Mouse (Mus musculus) heart, postnatal 10 days (tissue): ENCODE measurements around the gene Grk2. TPM values are rescaled to one million over a fixed set of nuclear protein-coding genes. Genes with fewer than 3 reads are reported as not detected.

ENCODE experiments used
- microRNA-seq, 2 experiments: library from miRNA; unstranded; fragments of <30 nt; microRNA quantifications; one replicate each; pipeline ENCODE4 v1.2.0; 2022
- total RNA-seq, 2 experiments: library from RNA; stranded (reverse); gene quantifications; 2 replicates each; pipeline ENCODE4 v1.2.3; 2021

Gene Grk2
- total RNA-seq, 2 experiments from 2014 or later = 51.4 to 57.2 TPM

Small RNAs within 50 kb of the gene (microRNA-seq; reads per million reads assigned to microRNA genes)
- gene Mir6985 = 0.35 to 0.47 reads per million in 2 experiments

Other genes starting within 250 kb of the Grk2 start
- gene Gstp3, start 246.7 kb downstream of the Grk2 start, total RNA-seq = not detected
- gene Cabp2, start 224.6 kb downstream of the Grk2 start, total RNA-seq = not detected
- gene Cdk2ap2, start 209.0 kb downstream of the Grk2 start, total RNA-seq = 10 to 100 TPM; 21.9 to 26.3 TPM
- 10 to 100 TPM; 30.8 to 32.8 TPM for gene Pitpnm1, start 206.2 kb downstream of the Grk2 start, total RNA-seq
- 10 to 100 TPM; 47.7 to 62.6 TPM for gene Aip, start 180.4 kb downstream of the Grk2 start, total RNA-seq
- gene Gpr152, start 166.4 kb downstream of the Grk2 start, total RNA-seq = not detected
- not detected for gene Cabp4, start 162.2 kb downstream of the Grk2 start, total RNA-seq
- gene Coro1b, start 157.6 kb downstream of the Grk2 start, total RNA-seq = 10 to 100 TPM; 87.2 to 90.7 TPM
- 1 to 10 TPM; 1.6 to 2.2 TPM for gene Ptprcap, start 152.6 kb downstream of the Grk2 start, total RNA-seq
- 10 to 100 TPM; 22.4 to 24.3 TPM for gene Rps6kb2, start 142.9 kb downstream of the Grk2 start, total RNA-seq
- 10 to 100 TPM; 40.2 to 53.6 TPM for gene Carns1, start 130.7 kb downstream of the Grk2 start, total RNA-seq
- gene Tbc1d10c, start 114.9 kb downstream of the Grk2 start, total RNA-seq = 1 to 10 TPM; 2.6 to 2.9 TPM
- gene Ppp1ca, start 114.2 kb downstream of the Grk2 start, total RNA-seq = 100 to 1,000 TPM; 420 to 454 TPM
- gene Rad9a, start 104.6 kb downstream of the Grk2 start, total RNA-seq = 1 to 10 TPM; 6.0 to 8.6 TPM
- 1 to 10 TPM; 1.6 to 2.5 TPM for gene Clcf1, start 92.0 kb downstream of the Grk2 start, total RNA-seq
- gene AC109138.7, start 91.9 kb downstream of the Grk2 start, total RNA-seq = not detected
- gene Pold4, start 74.3 kb downstream of the Grk2 start, total RNA-seq = 10 to 100 TPM; 10.7 to 13.5 TPM
- gene Ssh3, start 37.0 kb downstream of the Grk2 start, total RNA-seq = 10 to 100 TPM in 1 of 2 experiments, 1 to 10 TPM in 1; 10.0 to 12.0 TPM
- gene Ankrd13d, start 23.1 kb downstream of the Grk2 start, total RNA-seq = 1 to 10 TPM in 1 of 2 experiments, under 1 TPM in 1; 0.98 to 1.5 TPM
- 10 to 100 TPM; 50.4 to 54.4 TPM for gene Kdm2a, start 92.1 kb upstream of the Grk2 start, total RNA-seq
- 10 to 100 TPM in 1 of 2 experiments, 1 to 10 TPM in 1; 8.5 to 10.6 TPM for gene Rhod, start 133.2 kb upstream of the Grk2 start, total RNA-seq
- gene Syt12, start 171.2 kb upstream of the Grk2 start, total RNA-seq = 1 to 10 TPM in 1 of 2 experiments, under 1 TPM in 1; 0.47 to 2.7 TPM
- 1 to 10 TPM in 1 of 2 experiments, under 1 TPM in 1; 0.30 to 1.0 TPM for gene 2010003K11Rik, start 192.4 kb upstream of the Grk2 start, total RNA-seq
- gene Pcx, start 204.2 kb upstream of the Grk2 start, total RNA-seq = 10 to 100 TPM in 1 of 2 experiments, 1 to 10 TPM in 1; 7.1 to 22.9 TPM